Mouse (Mus musculus) midbrain, embryonic 12.5 days (tissue): ENCODE data around the gene Exd1. TPM values are rescaled to one million over a fixed set of nuclear protein-coding genes. Genes with fewer than 3 reads are reported as not detected.

Experiments used
- ATAC-seq: fragments of 200-750 bp; cut with Nextera tagmentation; 2 replicates; pipeline ENCODE4 v1.8.0; 2017; ENCODE audit warnings: low read depth, moderate TSS enrichment, moderate library complexity; ENCODE audit not compliant: low FRiP score
- H3K27ac ChIP-seq: fragments of 300-500 bp; sonication (generic); replicated peaks from 2 replicates; pipeline ENCODE4 v1.5.1; 2016; ENCODE audit warnings: mild to moderate bottlenecking
- H3K27me3 ChIP-seq: fragments of 300-500 bp; sonication (generic); 2 replicates; pipeline ENCODE4 v1.6.1; 2016; ENCODE audit warnings: mild to moderate bottlenecking
- H3K36me3 ChIP-seq: fragments of 300-500 bp; sonication (generic); 2 replicates; pipeline ENCODE4 v1.6.1; 2016
- H3K4me1 ChIP-seq: fragments of 300-500 bp; sonication (generic); 2 replicates; pipeline ENCODE4 v1.6.1; 2016
- H3K4me2 ChIP-seq: fragments of 300-500 bp; sonication (generic); replicated peaks from 2 replicates; pipeline ENCODE4 v1.6.1; 2016; ENCODE audit warnings: mild to moderate bottlenecking, moderate library complexity
- H3K4me3 ChIP-seq: fragments of 300-500 bp; sonication (generic); 2 replicates; pipeline ENCODE4 v1.5.1; 2016; ENCODE audit warnings: mild to moderate bottlenecking
- H3K9ac ChIP-seq: fragments of 300-500 bp; sonication (generic); replicated peaks from 2 replicates; pipeline ENCODE4 v1.6.1; 2016; ENCODE audit warnings: mild to moderate bottlenecking, moderate library complexity
- H3K9me3 ChIP-seq: fragments of 300-500 bp; sonication (generic); 2 replicates; pipeline ENCODE4 v1.6.1; 2016; ENCODE audit warnings: mild to moderate bottlenecking
- WGBS: fragments of 180-500 bp; shearing (Covaris S2); methylation state at CpG from one replicate; pipeline ENCODE4 v1.1.7; 2016; 5-methylcytosine and 5-hydroxymethylcytosine counted together
- polyA plus RNA-seq: library from polyadenylated mRNA; unstranded; fragments of >200 nt; fragmentation: Nextera tagmentation; extraction: Ambion mirVana; gene quantifications from 2 replicates; pipeline ENCODE4 v1.2.1, GENCODE M21; 2016

Exd1 gene
- polyA plus RNA-seq, 1 experiment from 2014 or later, result 0.52 TPM

DNA sequence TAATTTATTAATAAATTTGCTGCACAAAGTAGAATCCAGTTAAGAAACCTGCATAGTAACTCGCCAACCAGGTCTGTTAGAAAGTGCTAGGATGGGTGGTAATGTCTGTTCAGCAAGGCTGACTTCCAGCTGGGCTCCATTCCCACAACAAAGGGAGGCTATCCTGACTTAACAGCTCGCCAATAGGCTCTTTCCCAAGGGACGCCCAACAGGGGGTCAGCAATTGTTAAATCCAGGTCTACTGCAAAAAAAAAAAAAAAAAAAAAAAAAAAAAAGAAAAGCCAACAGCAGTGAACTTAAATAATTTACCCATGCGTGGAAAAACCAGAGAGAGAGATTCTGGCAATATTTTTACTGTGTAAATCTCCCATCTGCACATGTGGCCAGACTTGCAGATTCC, 60.9 kb downstream of the Exd1 start:
- no peak overlapping the region for H3K27ac ChIP-seq
- no peak overlapping the region for H3K4me2 ChIP-seq
- ATAC-seq, result no peak
- H3K9ac ChIP-seq, result no peak overlapping the region
- H3K9me3 ChIP-seq, result no peaks in the 10 kb centered on the region
- 11% methylated on average over 4 of the region's 4 CpGs for WGBS
- H3K36me3 ChIP-seq, result no peaks in the 10 kb centered on the region
- no peaks in the 10 kb centered on the region for H3K4me1 ChIP-seq
- H3K4me3 ChIP-seq, result no peak overlapping the region
- H3K27me3 ChIP-seq, result no peaks in the 10 kb centered on the region

DNA sequence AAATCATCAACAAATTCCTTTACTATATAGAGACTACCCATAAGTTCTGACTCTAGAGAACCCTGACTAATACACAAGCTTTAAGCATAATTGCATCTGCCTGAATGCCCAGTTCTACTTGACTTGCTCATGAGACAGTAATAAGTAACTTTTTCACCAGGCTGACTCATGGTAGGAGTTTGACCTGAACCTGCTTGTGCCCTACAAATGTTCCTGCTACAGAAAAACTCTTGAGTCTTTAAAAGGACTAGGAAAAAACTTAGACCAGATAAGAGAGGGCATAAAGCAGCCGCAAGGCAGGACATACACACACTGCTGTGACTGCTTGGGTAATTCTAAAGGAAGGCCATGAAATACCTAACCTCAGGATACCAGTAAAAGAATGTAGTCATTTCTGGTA, 65.1 kb downstream of the Exd1 start:
- ATAC-seq, result no peak
- WGBS, result 91% methylated on average over 1 of the region's 1 CpGs

DNA sequence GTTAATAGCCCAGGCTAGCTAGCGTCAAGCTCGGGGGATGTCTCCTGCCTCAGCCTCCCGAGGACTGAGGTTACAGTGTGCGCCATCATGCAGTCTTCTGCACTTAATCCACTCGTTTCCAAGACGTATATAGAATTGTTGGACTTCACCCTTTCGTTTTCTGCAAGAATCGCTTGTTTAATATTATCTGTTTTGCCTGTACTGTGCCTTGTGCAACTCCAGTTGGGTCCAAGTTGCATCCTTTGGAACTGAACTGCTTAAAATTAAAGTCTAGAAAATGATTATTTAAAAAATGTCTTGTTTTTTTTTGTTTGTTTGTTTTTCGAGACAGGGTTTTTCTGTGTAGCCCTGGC, 69.1 kb downstream of the Exd1 start:
- H3K4me2 ChIP-seq, result peak overlapping the region; percentile 89
- H3K9ac ChIP-seq, result peak overlapping the region; percentile 99
- H3K27ac ChIP-seq, result peak overlapping the region; percentile 98
- no peaks in the 10 kb centered on the region for H3K27me3 ChIP-seq
- 13% methylated on average over 9 of the region's 9 CpGs for WGBS
- H3K36me3 ChIP-seq, result no peaks in the 10 kb centered on the region
- no peaks in the 10 kb centered on the region for H3K9me3 ChIP-seq
- peaks cover 25% of the 10 kb centered on the region for H3K4me1 ChIP-seq
- peak overlapping the region; percentile 94 for H3K4me3 ChIP-seq
- ATAC-seq, result no peak

More for the DNA sequence above, 65.1 kb downstream of the Exd1 start:
- Histone ChIP-seq H3K4me3 (no peak overlapping the region), H3K9ac (no peak overlapping the region), H3K36me3 (no peaks in the 10 kb centered on the region), H3K27ac (no peak overlapping the region), H3K4me1 (peaks cover 12% of the 10 kb centered on the region), H3K4me2 (no peak overlapping the region), H3K9me3 (no peaks in the 10 kb centered on the region), H3K27me3 (no peaks in the 10 kb centered on the region)

DNA sequence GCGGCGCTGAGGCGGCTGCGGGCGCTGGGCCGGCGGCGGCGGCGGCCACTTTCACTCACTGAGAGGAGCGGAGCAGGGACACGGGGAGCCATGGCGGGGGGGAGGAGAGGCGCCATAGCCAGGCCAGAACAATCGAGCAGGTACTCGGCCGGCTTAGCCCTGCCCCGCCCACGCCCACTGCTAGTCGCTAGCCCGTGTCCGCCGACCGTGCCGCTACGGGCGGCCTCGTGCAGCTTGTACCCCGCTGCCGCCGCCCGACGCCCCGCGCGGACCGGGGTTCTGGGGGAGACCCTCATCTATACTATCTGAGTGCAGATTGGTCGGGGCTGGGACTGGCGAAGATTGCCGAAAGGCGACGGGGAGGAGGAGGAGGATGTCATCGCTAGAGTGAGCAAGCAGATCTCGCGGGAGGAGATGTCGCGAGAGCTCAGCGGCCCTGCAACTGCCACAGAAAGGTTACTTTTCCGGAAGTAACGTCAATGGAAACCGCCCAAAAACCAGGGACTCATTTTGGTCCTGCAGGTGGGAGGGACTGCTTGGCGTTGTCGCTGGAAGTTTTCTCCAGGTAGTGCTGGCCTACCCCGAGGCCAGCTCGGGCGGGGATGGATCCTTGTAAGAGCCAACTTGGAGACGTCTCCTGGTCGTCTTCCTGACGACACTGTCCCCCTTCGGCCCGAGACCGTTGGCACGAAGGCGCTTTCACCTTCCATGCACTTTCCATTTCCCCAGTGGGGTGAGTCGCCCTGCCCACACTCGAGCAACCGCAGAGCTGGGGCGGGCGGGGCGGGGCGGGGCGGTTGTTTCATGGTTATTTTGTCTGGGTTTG, 69.6 kb downstream of the Exd1 start, which contains the start of gene Ino80:
Ino80 (minus strand) TSS at position 117 of the 826 bp plus-strand sequence.
- under 1% methylated on average over 68 of the region's 72 CpGs for WGBS
- no peaks in the 10 kb centered on the region for H3K36me3 ChIP-seq
- peak within 1 kb of the TSS; percentile 94 for H3K4me3 ChIP-seq
- ATAC-seq, result peak; percentile 94
- no peaks in the 10 kb centered on the region for H3K27me3 ChIP-seq
- H3K27ac ChIP-seq, result peak within 1 kb of the TSS; percentile 98
- H3K9ac ChIP-seq, result peak within 1 kb of the TSS; percentile 99
- H3K4me2 ChIP-seq, result peak within 1 kb of the TSS; percentile 89
- peaks cover 25% of the 10 kb centered on the region for H3K4me1 ChIP-seq
- no peaks in the 10 kb centered on the region for H3K9me3 ChIP-seq

DNA sequence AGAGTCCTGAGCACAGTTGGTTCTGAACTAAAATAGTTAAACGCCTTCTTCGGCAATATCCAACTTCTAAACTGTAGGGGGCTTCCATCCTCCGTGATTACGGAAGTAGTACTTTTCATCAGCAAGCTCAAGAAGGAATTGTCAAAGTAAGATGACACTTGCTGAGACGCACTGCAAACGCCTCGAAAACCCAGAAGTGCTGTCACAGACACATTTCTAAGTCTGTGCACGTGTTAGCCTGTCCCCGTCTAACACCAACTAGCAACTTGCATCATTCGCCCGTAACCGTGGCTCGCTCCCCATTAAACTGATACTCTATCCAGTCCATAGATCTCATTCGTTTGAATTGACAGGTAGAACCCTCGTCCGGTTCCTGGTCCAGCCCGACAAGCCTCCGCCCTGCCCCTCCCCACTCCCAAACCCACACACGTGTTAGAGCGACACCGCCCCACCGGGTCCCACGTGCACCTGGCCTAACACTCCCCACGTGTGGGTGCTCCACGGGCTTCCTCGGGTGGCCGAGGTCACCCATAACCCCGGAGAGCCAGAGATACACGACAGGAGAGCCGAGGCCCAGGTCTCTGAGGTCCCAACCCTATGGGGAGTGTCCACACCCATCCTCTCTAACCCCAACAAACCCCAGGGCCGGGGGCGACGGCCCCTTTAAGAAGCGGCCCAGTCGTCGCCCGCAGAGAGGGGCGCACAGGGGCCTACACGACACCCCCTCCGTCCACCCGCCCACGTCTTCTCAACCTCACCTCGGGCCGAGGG, 70.6 kb downstream of the Exd1 start:
- H3K27ac ChIP-seq, result peak overlapping the region; percentile 98
- no peaks in the 10 kb centered on the region for H3K27me3 ChIP-seq
- H3K9ac ChIP-seq, result peak overlapping the region; percentile 99
- no peaks in the 10 kb centered on the region for H3K9me3 ChIP-seq
- ATAC-seq, result peak; percentile 79
- peaks cover 25% of the 10 kb centered on the region for H3K4me1 ChIP-seq
- H3K36me3 ChIP-seq, result no peaks in the 10 kb centered on the region
- peak overlapping the region; percentile 94 for H3K4me3 ChIP-seq
- H3K4me2 ChIP-seq, result peak overlapping the region; percentile 89
- WGBS, result under 1% methylated on average over 36 of the region's 44 CpGs

DNA sequence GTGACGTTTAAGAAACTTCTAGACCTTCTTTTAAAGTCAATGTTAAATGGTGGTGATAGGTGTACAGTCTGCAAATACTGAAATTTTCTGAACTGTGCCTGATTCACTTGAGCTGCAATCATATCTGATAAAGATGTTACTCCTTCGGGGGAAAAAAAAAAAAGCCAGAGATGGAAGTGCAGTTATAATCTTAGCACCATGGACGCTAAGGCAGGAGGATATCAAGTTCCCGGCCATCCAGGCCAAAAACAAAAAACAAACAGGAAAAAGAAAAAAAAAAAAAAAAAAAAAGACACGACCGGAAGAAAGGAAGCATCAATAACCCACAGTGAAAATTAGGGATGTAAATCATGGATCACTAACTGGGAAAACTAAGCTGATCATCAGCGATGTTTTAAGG, 71.3 kb downstream of the Exd1 start:
- WGBS, result 24% methylated on average over 7 of the region's 7 CpGs
- Histone ChIP-seq H3K4me1 (peaks cover 25% of the 10 kb centered on the region), H3K4me3 (peak overlapping the region; percentile 94), H3K36me3 (no peaks in the 10 kb centered on the region), H3K27me3 (no peaks in the 10 kb centered on the region), H3K9me3 (no peaks in the 10 kb centered on the region), H3K9ac (peak overlapping the region; percentile 99), H3K27ac (no peak overlapping the region), H3K4me2 (peak overlapping the region; percentile 89)
- ATAC-seq, result no peak

Other genes with a start within 250 kb of the Exd1 start
- gene Dll4, start 221.8 kb downstream of the Exd1 start, polyA plus RNA-seq, result 4.4 and 5.0 TPM in 2 replicates
- 0.88 and 1.1 TPM in 2 replicates for gene Chac1, start 196.4 kb downstream of the Exd1 start, polyA plus RNA-seq
- 4.5 and 5.1 TPM in 2 replicates for gene Ino80, start 69.9 kb downstream of the Exd1 start, polyA plus RNA-seq
- gene Chp1, start 70 bp upstream of the Exd1 start, polyA plus RNA-seq, result 58.0 and 61.7 TPM in 2 replicates
- gene Nusap1, start 70.7 kb upstream of the Exd1 start, polyA plus RNA-seq, result 86.3 and 90.9 TPM in 2 replicates
- 28.2 and 29.1 TPM in 2 replicates for gene Oip5, start 70.8 kb upstream of the Exd1 start, polyA plus RNA-seq
- gene Ndufaf1, start 115.2 kb upstream of the Exd1 start, polyA plus RNA-seq, result 39.2 and 41.3 TPM in 2 replicates
- 68.4 and 78.0 TPM in 2 replicates for gene Rtf1, start 127.4 kb upstream of the Exd1 start, polyA plus RNA-seq
- gene Itpka, start 194.7 kb upstream of the Exd1 start, polyA plus RNA-seq, result 0.77 and 0.97 TPM in 2 replicates
- gene Ltk, start 212.8 kb upstream of the Exd1 start, polyA plus RNA-seq, result 0.26 and 0.50 TPM in 2 replicates
- gene Rpap1, start 239.9 kb upstream of the Exd1 start, polyA plus RNA-seq, result 35.4 and 35.9 TPM in 2 replicates